Mouse (Mus musculus): Measurements from ENCODE around the gene Cds2.
A peak's percentile ranks its signal among the peaks of the same experiment; 100 is the strongest.
"Not testable (repeated sequence)": the region's sequence is repeated elsewhere in the genome, so short reads cannot be mapped to it uniquely, and the experiment has no call there.

Gene Cds2

GRCm38 (mm10) chr2:132265196-132265595 lies 2.2 kb downstream of the Cds2 start:
- DNase-seq (ENCODE audit: low read depth) = no peak

GRCm38 (mm10) chr2:132266086-132266485 lies 3.1 kb downstream of the Cds2 start:
- DNase-seq (ENCODE audit: low read depth) = no peak

- DNase-seq (ENCODE audit: low read depth) = no peak
Measured at GRCm38 (mm10) chr2:132269217-132269616, 6.3 kb downstream of the Cds2 start.

- DNase-seq (ENCODE audit: low read depth) = no peak
Measured at GRCm38 (mm10) chr2:132270331-132270951, 7.5 kb downstream of the Cds2 start.

- no peak for DNase-seq (ENCODE audit: low read depth)
Measured at GRCm38 (mm10) chr2:132272694-132273389, 9.9 kb downstream of the Cds2 start.

GRCm38 (mm10) chr2:132275527-132275926 lies 12.6 kb downstream of the Cds2 start:
- DNase-seq (ENCODE audit: low read depth) = no peak

- no peak for DNase-seq (ENCODE audit: low read depth)
Measured at GRCm38 (mm10) chr2:132276249-132276648, 13.3 kb downstream of the Cds2 start.

- no peak for DNase-seq (ENCODE audit: low read depth)
Measured at GRCm38 (mm10) chr2:132278273-132278853, 15.4 kb downstream of the Cds2 start.

- DNase-seq (ENCODE audit: low read depth) = peak; percentile 56
Measured at GRCm38 (mm10) chr2:132279336-132279882, 16.5 kb downstream of the Cds2 start.

- no peak for DNase-seq (ENCODE audit: low read depth)
Measured at GRCm38 (mm10) chr2:132279978-132280377, 17.0 kb downstream of the Cds2 start.

- no peak for DNase-seq (ENCODE audit: low read depth)
Measured at GRCm38 (mm10) chr2:132280518-132281120, 17.7 kb downstream of the Cds2 start.

GRCm38 (mm10) chr2:132281560-132282452 lies 18.9 kb downstream of the Cds2 start:
- DNase-seq (ENCODE audit: low read depth) = peak; percentile 66

- DNase-seq (ENCODE audit: low read depth) = no peak
Measured at GRCm38 (mm10) chr2:132282453-132283174, 19.7 kb downstream of the Cds2 start.

GRCm38 (mm10) chr2:132283236-132284070 lies 20.5 kb downstream of the Cds2 start:
- no peak for DNase-seq (ENCODE audit: low read depth)

GRCm38 (mm10) chr2:132284492-132285139 lies 21.7 kb downstream of the Cds2 start:
- no peak for DNase-seq (ENCODE audit: low read depth)

- DNase-seq (ENCODE audit: low read depth) = not testable (repeated sequence)
Measured at GRCm38 (mm10) chr2:132285722-132286121, 22.8 kb downstream of the Cds2 start.

GRCm38 (mm10) chr2:132286376-132287076 lies 23.6 kb downstream of the Cds2 start:
- no peak for DNase-seq (ENCODE audit: low read depth)

- not testable (repeated sequence) for DNase-seq (ENCODE audit: low read depth)
Measured at GRCm38 (mm10) chr2:132289213-132289612, 26.3 kb downstream of the Cds2 start.

GRCm38 (mm10) chr2:132290808-132291207 lies 27.9 kb downstream of the Cds2 start:
- no peak for DNase-seq (ENCODE audit: low read depth)

Measured in naive thymus-derived CD4-positive, alpha-beta T cell, adult 2 months (primary cell).